Mouse (Mus musculus): ENCODE results near the gene Eif4h. TPM values are rescaled to one million over a fixed set of nuclear protein-coding genes. Genes with fewer than 3 reads are reported as not detected.
"Not testable (repeated sequence)": the region's sequence is repeated elsewhere in the genome, so short reads cannot be mapped to it uniquely, and the experiment has no call there.

Gene Eif4h
- total RNA-seq, 2 experiments from 2014 or later, result 92.2 to 105 TPM

GRCm38 (mm10) chr5:134675956-134676759, 36.9 kb upstream of the Eif4h start:
- TF ChIP-seq CTCF (IDR thresholded peaks at IDR 0.05), result no peak
- peak overlapping the region; percentile 69 for H3K4me3 ChIP-seq
- intact Hi-C loops (cut with DNase I), result no loop called here
- H3K27ac ChIP-seq, result peak overlapping the region; percentile 73
- DNase-seq, result peak; percentile 86

GRCm38 (mm10) chr5:134674977-134675376, 35.7 kb upstream of the Eif4h start:
- Histone ChIP-seq H3K4me3 (no peak overlapping the region), H3K27ac (peak overlapping the region; percentile 73)
- TF ChIP-seq CTCF (IDR thresholded peaks at IDR 0.05), result no peak
- DNase-seq, result no peak
- intact Hi-C loops (cut with DNase I), result no loop called here

DNA sequence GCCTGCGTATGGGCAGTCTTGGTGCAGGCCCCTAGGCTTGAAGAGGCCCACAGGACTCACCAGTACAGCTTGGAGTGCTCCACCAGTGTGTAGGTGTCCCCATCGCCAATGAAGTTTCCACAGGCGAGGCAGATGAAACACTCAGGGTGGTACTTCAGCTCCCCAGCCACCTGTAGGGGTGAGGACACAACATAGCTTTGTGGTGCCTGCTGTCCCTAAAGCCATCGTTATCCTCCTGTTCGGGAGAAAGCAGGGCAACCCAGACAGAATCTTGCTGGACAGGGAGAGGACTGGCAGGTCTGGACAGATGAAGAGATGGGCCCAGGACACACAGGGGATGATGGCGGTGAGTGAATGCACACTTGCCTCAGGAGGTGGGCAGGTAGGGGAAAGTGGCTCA, 33.3 kb upstream of the Eif4h start:
- Histone ChIP-seq H3K27ac (no peak overlapping the region), H3K4me3 (no peak overlapping the region)
- DNase-seq, result no peak
- intact Hi-C loops (cut with DNase I), result no loop called here
- TF ChIP-seq CTCF (IDR thresholded peaks at IDR 0.05), result no peak

DNA sequence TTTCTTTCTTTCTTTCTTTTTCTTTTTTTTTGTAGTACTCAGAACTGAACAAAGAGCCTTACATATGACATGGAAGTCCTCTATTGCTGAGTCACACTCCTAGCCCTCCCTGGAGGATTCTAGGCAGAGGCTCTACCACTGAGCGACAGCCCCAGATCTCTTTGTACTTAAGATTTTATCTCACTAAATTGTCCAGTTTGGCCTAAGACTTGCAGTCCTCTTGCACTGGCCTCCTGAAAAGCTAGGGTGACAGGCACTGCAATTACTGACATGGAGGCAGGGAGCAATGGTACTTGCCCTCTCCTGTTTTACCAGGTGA, 32.9 kb upstream of the Eif4h start:
- intact Hi-C loops (cut with DNase I), result no loop called here
- DNase-seq, result no peak
- Histone ChIP-seq H3K4me3 (no peak overlapping the region), H3K27ac (no peak overlapping the region)
- TF ChIP-seq CTCF (IDR thresholded peaks at IDR 0.05), result no peak

DNA sequence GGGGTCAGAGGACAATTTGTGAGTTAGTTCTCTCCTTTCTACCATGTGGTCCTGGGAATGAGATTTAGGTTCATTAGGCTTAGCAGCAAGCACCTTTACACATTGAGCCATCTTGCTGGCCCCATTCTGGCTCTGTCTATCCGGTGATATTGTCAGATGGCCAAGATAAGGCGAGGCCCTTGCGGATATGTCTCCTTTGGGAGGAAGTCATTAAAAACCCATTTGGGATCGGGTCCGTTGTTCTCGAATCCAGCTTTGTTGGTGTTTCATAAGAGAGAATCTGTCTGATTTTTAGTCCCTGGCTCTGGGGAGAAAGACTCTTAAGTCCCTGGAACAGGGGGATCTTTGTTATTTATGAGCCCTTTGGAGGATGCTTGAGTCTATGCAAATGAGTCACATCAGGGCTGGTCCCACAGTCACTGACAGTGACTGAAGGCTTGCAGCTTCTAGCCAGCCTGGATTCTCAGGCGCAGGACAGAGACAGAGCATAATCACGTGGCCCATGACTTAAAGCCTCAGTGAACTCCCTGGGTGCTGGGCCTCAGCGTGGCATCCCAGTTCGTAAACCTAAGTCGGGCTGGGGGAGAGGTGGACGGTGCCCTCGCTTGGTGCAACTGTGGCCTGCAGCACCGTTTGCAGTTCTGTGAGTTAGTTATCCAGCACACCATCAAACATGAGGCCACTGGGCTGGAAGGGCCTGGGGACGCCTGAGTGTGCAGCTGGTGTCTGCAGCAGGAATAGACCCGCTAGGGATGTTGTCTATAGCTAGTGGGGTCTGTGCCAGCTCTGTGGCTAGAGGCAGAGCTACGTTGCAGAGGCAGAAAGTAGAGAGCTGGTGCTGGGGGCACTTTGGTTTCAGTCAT, 32.3 kb upstream of the Eif4h start:
- Histone ChIP-seq H3K27ac (peak overlapping the region; percentile 53), H3K4me3 (no peak overlapping the region)
- no peak for TF ChIP-seq CTCF (IDR thresholded peaks at IDR 0.05)
- no peak for DNase-seq
- intact Hi-C loops (cut with DNase I), result no loop called here

DNA sequence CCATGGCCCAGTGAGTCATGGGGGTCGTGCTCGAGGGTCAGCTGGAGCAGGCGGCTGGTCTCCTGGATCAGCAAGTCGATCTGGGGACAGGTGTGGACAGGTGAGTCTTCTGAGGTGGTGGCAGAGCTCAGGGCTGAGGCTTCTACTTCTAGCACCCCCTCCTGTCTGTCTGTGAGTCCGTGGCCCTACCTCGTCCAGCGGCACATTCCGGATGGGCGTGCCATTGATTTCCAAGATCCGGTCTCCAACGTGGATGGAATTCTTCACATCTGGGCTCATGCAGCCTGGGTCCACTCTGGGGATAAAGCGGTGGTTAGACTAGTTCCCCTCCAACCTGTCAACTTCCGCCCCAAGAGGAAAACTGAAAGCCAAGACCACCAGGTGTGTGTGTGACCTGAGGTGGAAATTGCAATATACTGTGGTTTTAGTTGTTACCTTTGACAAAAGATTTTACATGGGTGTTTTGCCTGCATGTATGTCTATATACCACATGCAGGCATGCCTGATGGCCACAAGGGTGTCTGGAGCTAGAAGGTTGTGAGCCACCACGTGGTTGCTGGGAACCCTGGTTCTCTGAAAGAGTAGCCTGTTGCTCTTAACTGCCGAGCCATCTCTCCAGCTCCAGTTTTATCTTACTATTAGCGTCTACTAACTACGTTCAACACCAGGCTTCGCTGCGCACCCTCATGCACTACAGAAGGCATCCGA, 29.9 kb upstream of the Eif4h start:
- TF ChIP-seq CTCF (IDR thresholded peaks at IDR 0.05), result no peak
- no peak overlapping the region for H3K27ac ChIP-seq
- no peak for DNase-seq
- H3K4me3 ChIP-seq, result no peak overlapping the region
- intact Hi-C loops (cut with DNase I), result loop anchor here (2.0 kb wide), 1 partner anchor 36 kb away; no protein-coding TSS in a partner anchor

DNA sequence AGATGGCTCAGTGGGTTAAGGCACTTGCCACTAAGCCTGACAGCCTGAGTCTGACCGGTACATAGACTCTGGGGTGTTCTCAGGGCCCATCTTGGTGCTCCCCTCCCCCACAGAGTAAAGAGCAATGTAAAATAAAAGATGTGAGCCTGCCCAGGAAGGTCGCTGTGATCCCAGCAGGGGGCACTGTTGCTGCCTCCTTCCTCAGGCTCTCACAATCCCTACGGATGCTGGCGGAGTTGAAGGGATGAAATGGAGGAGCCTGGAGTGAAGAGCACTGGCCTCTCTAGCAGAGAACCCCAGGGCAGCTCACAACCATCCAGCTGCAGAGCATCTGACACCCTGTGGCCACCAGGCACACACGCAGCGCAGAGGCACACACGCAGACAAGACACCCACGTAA, 29.2 kb upstream of the Eif4h start:
- DNase-seq, result peak; percentile 57
- TF ChIP-seq CTCF (IDR thresholded peaks at IDR 0.05), result peak; percentile 58
- intact Hi-C loops (cut with DNase I), result loop anchor here (2.0 kb wide), 1 partner anchor 36 kb away; no protein-coding TSS in a partner anchor
- Histone ChIP-seq H3K27ac (no peak overlapping the region), H3K4me3 (no peak overlapping the region)

- H3K27ac ChIP-seq, result no peak overlapping the region
- no peak for DNase-seq
- no peak overlapping the region for H3K4me3 ChIP-seq
- intact Hi-C loops (cut with DNase I), result no loop called here
- no peak for TF ChIP-seq CTCF (IDR thresholded peaks at IDR 0.05)
These were observed 17.4 kb upstream of the Eif4h start for GRCm38 (mm10) chr5:134656708-134657107.

GRCm38 (mm10) chr5:134652015-134652414, 12.7 kb upstream of the Eif4h start:
- no peak overlapping the region for H3K4me3 ChIP-seq
- no peak for TF ChIP-seq CTCF (IDR thresholded peaks at IDR 0.05)
- no peak overlapping the region for H3K27ac ChIP-seq
- DNase-seq, result no peak
- intact Hi-C loops (cut with DNase I), result no loop called here

- intact Hi-C loops (cut with DNase I), result no loop called here
- TF ChIP-seq CTCF (IDR thresholded peaks at IDR 0.05), result peak; percentile 70
- Histone ChIP-seq H3K27ac (no peak overlapping the region), H3K4me3 (no peak overlapping the region)
- DNase-seq, result peak; percentile 67
These were observed 11.6 kb upstream of the Eif4h start for GRCm38 (mm10) chr5:134650926-134651325.

DNA sequence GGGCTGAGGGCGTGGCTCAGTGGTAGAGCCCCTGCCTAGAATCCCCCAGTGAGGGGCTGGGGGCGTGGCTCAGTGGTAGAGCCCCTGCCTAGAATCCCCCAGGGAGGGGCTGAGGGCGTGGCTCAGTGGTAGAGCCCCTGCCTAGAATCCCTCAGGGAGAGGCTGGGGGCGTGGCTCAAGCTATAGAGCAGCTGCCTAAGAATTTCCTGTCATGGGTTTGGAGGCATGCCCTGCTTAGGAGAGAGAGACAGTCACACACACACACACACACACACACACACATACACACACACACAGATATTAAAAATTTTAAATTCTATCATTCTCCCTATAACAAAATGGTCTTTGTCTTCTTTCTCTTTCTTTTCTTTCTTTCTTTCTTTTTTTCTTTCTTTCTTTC, 9.7 kb upstream of the Eif4h start:
- DNase-seq; H3K27ac ChIP-seq; H3K4me3 ChIP-seq; intact Hi-C loops (cut with DNase I): not testable (repeated sequence)

GRCm38 (mm10) chr5:134647394-134647793, 8.1 kb upstream of the Eif4h start:
- no peak for DNase-seq
- H3K4me3 ChIP-seq, result no peak overlapping the region
- no peak for TF ChIP-seq CTCF (IDR thresholded peaks at IDR 0.05)
- H3K27ac ChIP-seq, result no peak overlapping the region
- intact Hi-C loops (cut with DNase I), result no loop called here

GRCm38 (mm10) chr5:134646461-134646860, 7.2 kb upstream of the Eif4h start:
- no peak for TF ChIP-seq CTCF (IDR thresholded peaks at IDR 0.05)
- intact Hi-C loops (cut with DNase I), result no loop called here
- no peak for DNase-seq
- Histone ChIP-seq H3K4me3 (no peak overlapping the region), H3K27ac (no peak overlapping the region)

Data from gastrocnemius, adult 2 months (tissue).